Mouse (Mus musculus) heart, adult 18-20 months (tissue): ENCODE results near the gene Krtap4-8. TPM values are rescaled to one million over a fixed set of nuclear protein-coding genes. Genes with fewer than 3 reads are reported as not detected.
"Not testable (repeated sequence)": the region's sequence is repeated elsewhere in the genome, so short reads cannot be mapped to it uniquely, and the experiment has no call there.

Experiments
- DNase-seq, 2 experiments: peaks; one replicate each; pipeline ENCODE4 v3.0.0; 2021 to 2022; ENCODE audit warnings: mixed read lengths in 1 of 2
- long read RNA-seq, 2 experiments: library from polyadenylated mRNA; stranded (forward); transcript quantifications; one replicate each; pipeline ENCODE4 v2.0.0; 2021
- total RNA-seq, 2 experiments: library from RNA; stranded (reverse); gene quantifications; 2 replicates each; pipeline ENCODE4 v1.2.3; 2021

Gene Krtap4-8
- total RNA-seq: not detected
- long read RNA-seq, experiment 1: 0 reads
- long read RNA-seq, experiment 2: 0 reads

GRCm38 (mm10) chr11:99780604-99781003, at the start of gene Krtap4-8:
Krtap4-8 (minus strand) TSS chr11:99780704.
- DNase-seq: no peak

GRCm38 (mm10) chr11:99815566-99815965, 35.1 kb upstream of the Krtap4-8 start, which contains the start of gene Gm11564:
Gm11564 (minus strand) TSS chr11:99815666.
- not testable (repeated sequence) for DNase-seq

GRCm38 (mm10) chr11:99809792-99810191, 29.3 kb upstream of the Krtap4-8 start, which contains the start of gene Krtap4-13:
Krtap4-13 (minus strand) TSS chr11:99809892.
- not testable (repeated sequence) for DNase-seq

- DNase-seq: not testable (repeated sequence)
Measured at GRCm38 (mm10) chr11:99804346-99804745, 23.8 kb upstream of the Krtap4-8 start, which contains the start of gene Gm11554. Gm11554 (minus strand) TSS chr11:99804446.

- DNase-seq: not testable (repeated sequence)
Measured at GRCm38 (mm10) chr11:99798832-99799231, 18.3 kb upstream of the Krtap4-8 start, which contains the start of gene Gm11569. Gm11569 (minus strand) TSS chr11:99798932.

GRCm38 (mm10) chr11:99793367-99793766, 12.9 kb upstream of the Krtap4-8 start, which contains the start of gene Gm11596:
Gm11596 (minus strand) TSS chr11:99793467.
- no peak for DNase-seq

GRCm38 (mm10) chr11:99784900-99785299, 4.4 kb upstream of the Krtap4-8 start, which contains the start of gene Krtap4-9:
Krtap4-9 (plus strand) TSS chr11:99785200.
- not testable (repeated sequence) for DNase-seq

GRCm38 (mm10) chr11:99778401-99778800, 2.1 kb downstream of the Krtap4-8 start:
- DNase-seq: no peak

GRCm38 (mm10) chr11:99772813-99773212, 7.7 kb downstream of the Krtap4-8 start, which contains the start of gene Gm11595:
Gm11595 (minus strand) TSS chr11:99772913.
- DNase-seq: not testable (repeated sequence)

- no peak for DNase-seq
Measured at GRCm38 (mm10) chr11:99768410-99768809, 12.1 kb downstream of the Krtap4-8 start.

GRCm38 (mm10) chr11:99758877-99759276, 21.6 kb downstream of the Krtap4-8 start:
- no peak for DNase-seq

GRCm38 (mm10) chr11:99743985-99744384, 36.5 kb downstream of the Krtap4-8 start:
- DNase-seq: no peak

GRCm38 (mm10) chr11:99734190-99734589, 46.3 kb downstream of the Krtap4-8 start, which contains the start of gene Gm14180:
Gm14180 (minus strand) TSS chr11:99734290.
- DNase-seq: no peak

Other genes starting within 250 kb of the Krtap4-8 start
- not detected for gene Krt40, start 237.5 kb downstream of the Krtap4-8 start, total RNA-seq
- not detected for gene Krtap3-3, start 229.8 kb downstream of the Krtap4-8 start, total RNA-seq
- not detected for gene Krtap3-2, start 223.9 kb downstream of the Krtap4-8 start, total RNA-seq
- gene Gm11939, start 221.2 kb downstream of the Krtap4-8 start, total RNA-seq: not detected
- not detected for gene Krtap3-1, start 214.1 kb downstream of the Krtap4-8 start, total RNA-seq
- not detected for gene Krtap1-5, start 199.7 kb downstream of the Krtap4-8 start, total RNA-seq
- gene Krtap1-4, start 197.1 kb downstream of the Krtap4-8 start, total RNA-seq: not detected
- gene Krtap1-3, start 189.4 kb downstream of the Krtap4-8 start, total RNA-seq: not detected
- not detected for gene Krtap9-3, start 182.6 kb downstream of the Krtap4-8 start, total RNA-seq
- not detected for gene Gm11938, start 177.4 kb downstream of the Krtap4-8 start, total RNA-seq
- gene Gm11937, start 170.5 kb downstream of the Krtap4-8 start, total RNA-seq: not detected
- not detected for gene Krtap2-4, start 165.9 kb downstream of the Krtap4-8 start, total RNA-seq
- gene Gm11562, start 160.3 kb downstream of the Krtap4-8 start, total RNA-seq: not detected
- not detected for gene Krtap4-1, start 152.5 kb downstream of the Krtap4-8 start, total RNA-seq
- gene Krtap4-2, start 145.6 kb downstream of the Krtap4-8 start, total RNA-seq: not detected
- gene Krtap4-7, start 136.6 kb downstream of the Krtap4-8 start, total RNA-seq: not detected
- not detected for gene Gm11555, start 130.5 kb downstream of the Krtap4-8 start, total RNA-seq
- not detected for gene Gm11563, start 121.7 kb downstream of the Krtap4-8 start, total RNA-seq
- not detected for gene Krtap4-6, start 114.7 kb downstream of the Krtap4-8 start, total RNA-seq
- not detected for gene Gm14190, start 90.0 kb downstream of the Krtap4-8 start, total RNA-seq
- not detected for gene Gm14180, start 46.4 kb downstream of the Krtap4-8 start, total RNA-seq
- gene Gm11595, start 7.8 kb downstream of the Krtap4-8 start, total RNA-seq: not detected
- gene Krtap4-9, start 4.5 kb upstream of the Krtap4-8 start, total RNA-seq: not detected
- not detected for gene Gm11596, start 12.8 kb upstream of the Krtap4-8 start, total RNA-seq
- gene Gm11569, start 18.2 kb upstream of the Krtap4-8 start, total RNA-seq: not detected
- gene Gm11554, start 23.7 kb upstream of the Krtap4-8 start, total RNA-seq: not detected
- not detected for gene Krtap4-13, start 29.2 kb upstream of the Krtap4-8 start, total RNA-seq
- gene Gm11564, start 35.0 kb upstream of the Krtap4-8 start, total RNA-seq: not detected
- not detected for gene 2300003K06Rik, start 57.4 kb upstream of the Krtap4-8 start, total RNA-seq
- not detected for gene Krtap4-16, start 70.9 kb upstream of the Krtap4-8 start, total RNA-seq
- gene Gm11568, start 77.2 kb upstream of the Krtap4-8 start, total RNA-seq: not detected
- not detected for gene Gm11559, start 83.8 kb upstream of the Krtap4-8 start, total RNA-seq
- gene Krtap9-1, start 92.7 kb upstream of the Krtap4-8 start, total RNA-seq: not detected
- not detected for gene Gm11567, start 98.5 kb upstream of the Krtap4-8 start, total RNA-seq
- gene Krtap31-1, start 127.2 kb upstream of the Krtap4-8 start, total RNA-seq: not detected
- gene Gm11565, start 134.0 kb upstream of the Krtap4-8 start, total RNA-seq: not detected
- not detected for gene Krtap31-2, start 155.6 kb upstream of the Krtap4-8 start, total RNA-seq
- gene Krtap9-5, start 167.8 kb upstream of the Krtap4-8 start, total RNA-seq: not detected
- gene Krtap29-1, start 198.3 kb upstream of the Krtap4-8 start, total RNA-seq: not detected
- not detected for gene Krtap16-1, start 205.9 kb upstream of the Krtap4-8 start, total RNA-seq
- not detected for gene Krtap17-1, start 213.3 kb upstream of the Krtap4-8 start, total RNA-seq
- not detected for gene Krt33a, start 235.5 kb upstream of the Krtap4-8 start, total RNA-seq
- not detected for gene Krt33b, start 249.2 kb upstream of the Krtap4-8 start, total RNA-seq